Mouse (Mus musculus) left cerebral cortex, adult 2 months (tissue): ENCODE measurements around the gene Prkar1b. TPM values are rescaled to one million over a fixed set of nuclear protein-coding genes. Genes with fewer than 3 reads are reported as not detected.

Experiments used
- DNase-seq, 2 experiments: peaks; one replicate each; pipeline ENCODE4 v3.0.0; 2021 to 2022; ENCODE audit warnings: low spot score in 2 of 2, mixed read lengths in 1 of 2; ENCODE audit errors: extremely low spot score in 1 of 2
- H3K27ac ChIP-seq: fragments of 200-600 bp; 2 replicates; pipeline ENCODE4 v1.8.1; 2022
- H3K4me3 ChIP-seq: fragments of 200-600 bp; 2 replicates; pipeline ENCODE4 v1.8.1; 2022
- CTCF ChIP-seq: fragments of 200-600 bp; IDR thresholded peaks from 2 replicates; pipeline ENCODE4 v1.8.1; 2022; ENCODE audit warnings: antibody characterized with exemption, mild to moderate bottlenecking, moderate library complexity
- intact Hi-C: fragments of 180-260 bp; cut with DNase I; formaldehyde crosslinking; loops from one replicate; pipeline ENCODE4 v1.15.1; 2025
- total RNA-seq, 2 experiments: library from RNA; stranded (reverse); gene quantifications; 2 replicates each; pipeline ENCODE4 v1.2.3; 2021

The Prkar1b gene
- total RNA-seq, 2 experiments from 2014 or later, result 767 to 781 TPM

GRCm38 (mm10) chr5:139007141-139007775 is 142.5 kb downstream of the Prkar1b start:
- H3K27ac ChIP-seq, result no peak overlapping the region
- TF ChIP-seq CTCF, result peak; percentile 59
- H3K4me3 ChIP-seq, result no peak overlapping the region
- intact Hi-C loops, result loop anchor here (5.0 kb wide), 1 partner anchor 160 kb away; no protein-coding TSS in a partner anchor
- no peak for DNase-seq

- Histone ChIP-seq H3K27ac (no peak overlapping the region), H3K4me3 (no peak overlapping the region)
- no peak for DNase-seq
- intact Hi-C loops, result no loop called here
- no peak for TF ChIP-seq CTCF
Measured at GRCm38 (mm10) chr5:139004588-139004987, 145.2 kb downstream of the Prkar1b start.

- TF ChIP-seq CTCF, result no peak
- intact Hi-C loops, result loop anchor here (5.0 kb wide), 1 partner anchor 178 kb away; no protein-coding TSS in a partner anchor
Measured at GRCm38 (mm10) chr5:138999716-139000115, 150.1 kb downstream of the Prkar1b start.

GRCm38 (mm10) chr5:138997936-138998580 is 151.7 kb downstream of the Prkar1b start:
- H3K27ac ChIP-seq, result no peak overlapping the region
- H3K4me3 ChIP-seq, result peak overlapping the region; percentile 29
- peak; percentile 33 to 62 for DNase-seq
- intact Hi-C loops, result loop anchor here (2.0 to 5.0 kb wide), 2 partner anchors 141 to 179 kb away; no protein-coding TSS in a partner anchor
- no peak for TF ChIP-seq CTCF

More at GRCm38 (mm10) chr5:138999716-139000115, 150.1 kb downstream of the Prkar1b start:
- no peak overlapping the region for H3K27ac ChIP-seq
- DNase-seq, result no peak
- no peak overlapping the region for H3K4me3 ChIP-seq

- DNase-seq, result peak; percentile 54 to 61
- intact Hi-C loops, result loop anchor here (2.0 to 5.0 kb wide), 2 partner anchors 140 to 180 kb away; no protein-coding TSS in a partner anchor
- Histone ChIP-seq H3K27ac (peak within 1 kb of the TSS; percentile 91), H3K4me3 (peak within 1 kb of the TSS; percentile 94)
- TF ChIP-seq CTCF, result no peak
Measured at GRCm38 (mm10) chr5:138997171-138997788, 152.5 kb downstream of the Prkar1b start, which contains the start of gene Pdgfa. Gene Pdgfa (minus strand): TSS chr5:138997370.

- H3K4me3 ChIP-seq, result peak overlapping the region; percentile 94
- DNase-seq, result peak; percentile 44 to 54
- peak; percentile 51 for TF ChIP-seq CTCF
- H3K27ac ChIP-seq, result peak overlapping the region; percentile 91
- intact Hi-C loops, result loop anchor here (2.0 to 5.0 kb wide), 2 partner anchors 140 to 181 kb away; no protein-coding TSS in a partner anchor
Measured at GRCm38 (mm10) chr5:138996322-138997073, 153.3 kb downstream of the Prkar1b start.

GRCm38 (mm10) chr5:138995721-138996311 is 154.0 kb downstream of the Prkar1b start:
- peak overlapping the region; percentile 91 for H3K27ac ChIP-seq
- peak; percentile 21 for TF ChIP-seq CTCF
- peak; percentile 67 to 69 for DNase-seq
- intact Hi-C loops, result loop anchor here (2.0 to 5.0 kb wide), 3 partner anchors 95 to 181 kb away; no protein-coding TSS in a partner anchor
- peak overlapping the region; percentile 94 for H3K4me3 ChIP-seq

GRCm38 (mm10) chr5:138994786-138995720 is 154.7 kb downstream of the Prkar1b start:
- peak; percentile 74 to 78 for DNase-seq
- peak overlapping the region; percentile 98 for H3K27ac ChIP-seq
- H3K4me3 ChIP-seq, result peak overlapping the region; percentile 94
- TF ChIP-seq CTCF, result no peak; the same call in none of the 2 replicates
- intact Hi-C loops, result loop anchor here (2.0 to 5.0 kb wide), 2 partner anchors 94 to 182 kb away; no protein-coding TSS in a partner anchor

- peak overlapping the region; percentile 94 for H3K4me3 ChIP-seq
- intact Hi-C loops, result loop anchor here (2.0 kb wide), 1 partner anchor 93 kb away; no protein-coding TSS in a partner anchor
- DNase-seq, result peak in 1 of 2 experiments; percentile 34
- no peak for TF ChIP-seq CTCF
- peak overlapping the region; percentile 98 for H3K27ac ChIP-seq
Measured at GRCm38 (mm10) chr5:138994108-138994785, 155.6 kb downstream of the Prkar1b start.
